Mouse (Mus musculus): ENCODE results near the gene Pif1. TPM values are rescaled to one million over a fixed set of nuclear protein-coding genes. Genes with fewer than 3 reads are reported as not detected.

The Pif1 gene
- polyA plus RNA-seq, 1 experiment from 2014 or later: 3.5 TPM

GRCm38 (mm10) chr9:65568787-65569186 is 18.2 kb upstream of the Pif1 start:
- ATAC-seq (replicated peaks; ENCODE audit: low FRiP score, low read depth) (no peak), DNase-seq (ENCODE audit: low spot score) (no peak)
- no peak for TF ChIP-seq CTCF (IDR thresholded peaks at IDR 0.05; ENCODE audit: low read depth)
- no peak overlapping the region for H3K27ac ChIP-seq
- no peaks in the 10 kb centered on the region for H3K4me1 ChIP-seq (replicated peaks; ENCODE audit: insufficient read depth, low read length)
- H3K4me2 ChIP-seq (ENCODE audit: low read length): no peak overlapping the region
- 0 out of 2 replicates have a peak, but pooled peaks cover 13% of the 10 kb centered on the region for H3K36me3 ChIP-seq (ENCODE audit: insufficient read depth, low read length)
- WGBS: 92% methylated on average over 6 of the region's 6 CpGs
- no peak overlapping the region for H3K4me3 ChIP-seq (replicated peaks; ENCODE audit: low read depth, low read length)
- H3K27me3 ChIP-seq (ENCODE audit: insufficient read depth, low read length): no peaks in the 10 kb centered on the region
- H3K9me3 ChIP-seq (replicated peaks; ENCODE audit: low read length): no peaks in the 10 kb centered on the region
- H3K9ac ChIP-seq (ENCODE audit: low read depth, low read length): no peak overlapping the region

- Histone ChIP-seq H3K27ac (no peak overlapping the region), H3K4me2 (ENCODE audit: low read length) (no peak overlapping the region), H3K36me3 (ENCODE audit: insufficient read depth, low read length) (0 out of 2 replicates have a peak, but pooled peaks cover 13% of the 10 kb centered on the region), H3K4me1 (replicated peaks; ENCODE audit: insufficient read depth, low read length) (no peaks in the 10 kb centered on the region), H3K4me3 (replicated peaks; ENCODE audit: low read depth, low read length) (no peak overlapping the region), H3K9me3 (replicated peaks; ENCODE audit: low read length) (no peaks in the 10 kb centered on the region), H3K27me3 (ENCODE audit: insufficient read depth, low read length) (no peaks in the 10 kb centered on the region), H3K9ac (ENCODE audit: low read depth, low read length) (no peak overlapping the region)
- TF ChIP-seq CTCF (IDR thresholded peaks at IDR 0.05; ENCODE audit: low read depth): no peak
- WGBS: 66% methylated on average over 6 of the region's 6 CpGs
- ATAC-seq (replicated peaks; ENCODE audit: low FRiP score, low read depth) (no peak), DNase-seq (ENCODE audit: low spot score) (peak; percentile 31)
Measured at GRCm38 (mm10) chr9:65569491-65569971, 17.4 kb upstream of the Pif1 start.

GRCm38 (mm10) chr9:65572837-65573236 is 14.1 kb upstream of the Pif1 start:
- Histone ChIP-seq H3K4me3 (replicated peaks; ENCODE audit: low read depth, low read length) (no peak overlapping the region), H3K9me3 (replicated peaks; ENCODE audit: low read length) (no peaks in the 10 kb centered on the region), H3K27ac (no peak overlapping the region), H3K36me3 (ENCODE audit: insufficient read depth, low read length) (0 out of 2 replicates have a peak, but pooled peaks cover 13% of the 10 kb centered on the region), H3K9ac (ENCODE audit: low read depth, low read length) (no peak overlapping the region), H3K27me3 (ENCODE audit: insufficient read depth, low read length) (no peaks in the 10 kb centered on the region), H3K4me2 (ENCODE audit: low read length) (no peak overlapping the region), H3K4me1 (replicated peaks; ENCODE audit: insufficient read depth, low read length) (peaks cover 8% of the 10 kb centered on the region; the same call in 1 of the 2 replicates)
- WGBS: 88% methylated on average over 6 of the region's 6 CpGs
- no peak for TF ChIP-seq CTCF (IDR thresholded peaks at IDR 0.05; ENCODE audit: low read depth)
- DNase-seq (ENCODE audit: low spot score) (no peak), ATAC-seq (replicated peaks; ENCODE audit: low FRiP score, low read depth) (no peak)

GRCm38 (mm10) chr9:65574513-65575392 is 12.2 kb upstream of the Pif1 start:
- ATAC-seq (replicated peaks; ENCODE audit: low FRiP score, low read depth): no peak
- H3K27ac ChIP-seq: no peak overlapping the region

GRCm38 (mm10) chr9:65575393-65576196 is 11.4 kb upstream of the Pif1 start:
- H3K36me3 ChIP-seq (ENCODE audit: insufficient read depth, low read length): 0 out of 2 replicates have a peak, but pooled peaks cover 12% of the 10 kb centered on the region
- WGBS: 74% methylated on average over 8 of the region's 8 CpGs
- H3K4me2 ChIP-seq (ENCODE audit: low read length): no peak overlapping the region
- H3K27ac ChIP-seq: no peak overlapping the region
- TF ChIP-seq CTCF (IDR thresholded peaks at IDR 0.05; ENCODE audit: low read depth): no peak
- H3K4me3 ChIP-seq (replicated peaks; ENCODE audit: low read depth, low read length): no peak overlapping the region
- DNase-seq (ENCODE audit: low spot score): peak; percentile 39
- no peaks in the 10 kb centered on the region for H3K27me3 ChIP-seq (ENCODE audit: insufficient read depth, low read length)
- no peak overlapping the region for H3K9ac ChIP-seq (ENCODE audit: low read depth, low read length)
- ATAC-seq (replicated peaks; ENCODE audit: low FRiP score, low read depth): no peak
- peaks cover 8% of the 10 kb centered on the region for H3K4me1 ChIP-seq (replicated peaks; ENCODE audit: insufficient read depth, low read length)
- no peaks in the 10 kb centered on the region for H3K9me3 ChIP-seq (replicated peaks; ENCODE audit: low read length)

More at GRCm38 (mm10) chr9:65574513-65575392, 12.2 kb upstream of the Pif1 start:
- Histone ChIP-seq H3K4me3 (replicated peaks; ENCODE audit: low read depth, low read length) (no peak overlapping the region), H3K4me1 (replicated peaks; ENCODE audit: insufficient read depth, low read length) (peaks cover 8% of the 10 kb centered on the region), H3K9me3 (replicated peaks; ENCODE audit: low read length) (no peaks in the 10 kb centered on the region), H3K27me3 (ENCODE audit: insufficient read depth, low read length) (no peaks in the 10 kb centered on the region), H3K4me2 (ENCODE audit: low read length) (no peak overlapping the region), H3K9ac (ENCODE audit: low read depth, low read length) (no peak overlapping the region), H3K36me3 (ENCODE audit: insufficient read depth, low read length) (0 out of 2 replicates have a peak, but pooled peaks cover 13% of the 10 kb centered on the region)
- 82% methylated on average over 11 of the region's 11 CpGs for WGBS
- peak; percentile 65 for DNase-seq (ENCODE audit: low spot score)
- no peak for TF ChIP-seq CTCF (IDR thresholded peaks at IDR 0.05; ENCODE audit: low read depth)

All from kidney, postnatal 0 days (tissue).